Mouse (Mus musculus): ENCODE results near the gene Arfgap3. TPM values are rescaled to one million over a fixed set of nuclear protein-coding genes. Genes with fewer than 3 reads are reported as not detected.

Arfgap3 gene
- polyA plus RNA-seq, 1 experiment from 2014 or later, result 54.6 TPM

DNA sequence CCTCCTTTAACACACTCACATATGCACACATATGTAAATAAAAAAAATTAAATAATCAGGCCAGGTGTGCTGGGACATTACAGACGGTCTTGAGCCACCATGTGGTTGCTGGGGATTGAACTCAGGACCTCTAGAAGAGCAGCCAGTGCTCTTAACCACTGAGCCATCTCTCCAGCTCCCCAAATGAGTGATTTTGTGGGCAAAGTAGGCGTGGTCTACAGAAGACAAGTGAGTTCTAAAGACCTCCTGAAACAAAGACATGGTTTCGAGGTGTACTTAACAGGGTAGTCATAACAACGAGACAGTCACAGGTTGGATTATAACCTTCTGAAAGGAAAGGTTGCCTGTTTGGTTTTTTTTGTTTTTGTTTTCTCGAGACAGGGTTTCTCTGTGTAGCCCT lies 86.6 kb downstream of the Arfgap3 start:
- no peaks in the 10 kb centered on the region for H3K9me3 ChIP-seq (ENCODE audit: control insufficient read depth, low read length)
- no peaks in the 10 kb centered on the region for H3K4me1 ChIP-seq (replicated peaks; ENCODE audit: control insufficient read depth, insufficient read depth, low read length)
- 79% methylated on average over 5 of the region's 5 CpGs for WGBS
- no peak for DNase-seq (ENCODE audit: low spot score)
- H3K36me3 ChIP-seq (ENCODE audit: control insufficient read depth, insufficient read depth, low read length), result no peaks in the 10 kb centered on the region
- H3K4me3 ChIP-seq (ENCODE audit: low read depth, low read length), result no peak overlapping the region
- no peaks in the 10 kb centered on the region for H3K27me3 ChIP-seq (replicated peaks; ENCODE audit: control insufficient read depth, insufficient read depth, low read length)
- H3K9ac ChIP-seq (ENCODE audit: low read length), result no peak overlapping the region
- no peak overlapping the region for H3K27ac ChIP-seq (ENCODE audit: low read depth)
- no peak overlapping the region for H3K4me2 ChIP-seq (ENCODE audit: low read length)
- no peak for ATAC-seq (replicated peaks; ENCODE audit: low FRiP score, low TSS enrichment, low read depth)

GRCm38 (mm10) chr15:83257906-83258305 lies 92.1 kb downstream of the Arfgap3 start:
- no peaks in the 10 kb centered on the region for H3K36me3 ChIP-seq (ENCODE audit: control insufficient read depth, insufficient read depth, low read length)
- H3K27ac ChIP-seq (ENCODE audit: low read depth), result no peak overlapping the region
- H3K4me3 ChIP-seq (ENCODE audit: low read depth, low read length), result no peak overlapping the region
- H3K9me3 ChIP-seq (ENCODE audit: control insufficient read depth, low read length), result no peaks in the 10 kb centered on the region
- no peaks in the 10 kb centered on the region for H3K4me1 ChIP-seq (replicated peaks; ENCODE audit: control insufficient read depth, insufficient read depth, low read length)
- 66% methylated on average over 13 of the region's 13 CpGs for WGBS
- no peaks in the 10 kb centered on the region for H3K27me3 ChIP-seq (replicated peaks; ENCODE audit: control insufficient read depth, insufficient read depth, low read length)
- no peak overlapping the region for H3K9ac ChIP-seq (ENCODE audit: low read length)
- no peak for ATAC-seq (replicated peaks; ENCODE audit: low FRiP score, low TSS enrichment, low read depth)
- DNase-seq (ENCODE audit: low spot score), result peak; percentile 60
- no peak overlapping the region for H3K4me2 ChIP-seq (ENCODE audit: low read length)

GRCm38 (mm10) chr15:83256491-83256890 lies 93.6 kb downstream of the Arfgap3 start:
- no peak overlapping the region for H3K4me2 ChIP-seq (ENCODE audit: low read length)
- DNase-seq (ENCODE audit: low spot score), result no peak
- H3K9me3 ChIP-seq (ENCODE audit: control insufficient read depth, low read length), result no peaks in the 10 kb centered on the region
- no peak for ATAC-seq (replicated peaks; ENCODE audit: low FRiP score, low TSS enrichment, low read depth)
- no peak overlapping the region for H3K27ac ChIP-seq (ENCODE audit: low read depth)
- no peak overlapping the region for H3K4me3 ChIP-seq (ENCODE audit: low read depth, low read length)
- peaks cover 13% of the 10 kb centered on the region for H3K27me3 ChIP-seq (replicated peaks; ENCODE audit: control insufficient read depth, insufficient read depth, low read length)
- no peak overlapping the region for H3K9ac ChIP-seq (ENCODE audit: low read length)
- H3K4me1 ChIP-seq (replicated peaks; ENCODE audit: control insufficient read depth, insufficient read depth, low read length), result no peaks in the 10 kb centered on the region
- WGBS, result 83% methylated on average over 4 of the region's 4 CpGs
- no peaks in the 10 kb centered on the region for H3K36me3 ChIP-seq (ENCODE audit: control insufficient read depth, insufficient read depth, low read length)

DNA sequence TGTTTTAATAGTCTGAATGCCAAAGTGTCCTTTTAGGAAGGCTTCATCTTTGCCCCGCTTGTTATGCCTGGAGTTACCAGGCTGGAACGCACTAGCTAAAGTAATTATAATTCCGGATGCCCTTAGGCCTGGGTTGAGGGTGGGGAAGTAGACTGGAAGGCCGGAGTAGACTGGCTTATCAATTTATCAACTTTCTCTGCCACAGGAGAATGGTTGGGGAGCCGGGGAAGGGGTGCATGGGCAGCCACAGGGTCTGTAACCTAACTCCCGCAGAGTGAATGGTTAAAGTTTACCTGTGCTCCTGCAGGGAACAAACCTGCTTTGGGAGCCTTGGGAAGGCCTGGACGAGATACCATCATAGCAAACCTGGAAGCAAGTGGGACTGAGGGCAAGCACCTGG lies 94.1 kb downstream of the Arfgap3 start:
- WGBS, result 80% methylated on average over 7 of the region's 7 CpGs
- Histone ChIP-seq H3K9ac (ENCODE audit: low read length) (no peak overlapping the region), H3K36me3 (ENCODE audit: control insufficient read depth, insufficient read depth, low read length) (no peaks in the 10 kb centered on the region), H3K9me3 (ENCODE audit: control insufficient read depth, low read length) (no peaks in the 10 kb centered on the region), H3K27ac (ENCODE audit: low read depth) (no peak overlapping the region), H3K4me3 (ENCODE audit: low read depth, low read length) (no peak overlapping the region), H3K4me1 (replicated peaks; ENCODE audit: control insufficient read depth, insufficient read depth, low read length) (no peaks in the 10 kb centered on the region), H3K27me3 (replicated peaks; ENCODE audit: control insufficient read depth, insufficient read depth, low read length) (peaks cover 18% of the 10 kb centered on the region), H3K4me2 (ENCODE audit: low read length) (no peak overlapping the region)
- ATAC-seq (replicated peaks; ENCODE audit: low FRiP score, low TSS enrichment, low read depth) (no peak), DNase-seq (ENCODE audit: low spot score) (no peak)

- H3K27ac ChIP-seq (ENCODE audit: low read depth), result no peak overlapping the region
- no peaks in the 10 kb centered on the region for H3K9me3 ChIP-seq (ENCODE audit: control insufficient read depth, low read length)
- H3K36me3 ChIP-seq (ENCODE audit: control insufficient read depth, insufficient read depth, low read length), result no peaks in the 10 kb centered on the region
- peaks cover 25% of the 10 kb centered on the region for H3K27me3 ChIP-seq (replicated peaks; ENCODE audit: control insufficient read depth, insufficient read depth, low read length)
- WGBS, result 97% methylated on average over 4 of the region's 4 CpGs
- no peak for ATAC-seq (replicated peaks; ENCODE audit: low FRiP score, low TSS enrichment, low read depth)
- 0 out of 2 replicates have a peak, but pooled peaks cover 2% of the 10 kb centered on the region for H3K4me1 ChIP-seq (replicated peaks; ENCODE audit: control insufficient read depth, insufficient read depth, low read length)
- no peak overlapping the region for H3K4me2 ChIP-seq (ENCODE audit: low read length)
- no peak overlapping the region for H3K9ac ChIP-seq (ENCODE audit: low read length)
- no peak overlapping the region for H3K4me3 ChIP-seq (ENCODE audit: low read depth, low read length)
- no peak for DNase-seq (ENCODE audit: low spot score)
Measured at GRCm38 (mm10) chr15:83255191-83255782, 94.8 kb downstream of the Arfgap3 start.

- 0 out of 2 replicates have a peak, but pooled peaks cover 3% of the 10 kb centered on the region for H3K4me1 ChIP-seq (replicated peaks; ENCODE audit: control insufficient read depth, insufficient read depth, low read length)
- H3K4me3 ChIP-seq (ENCODE audit: low read depth, low read length), result no peak overlapping the region
- no peaks in the 10 kb centered on the region for H3K9me3 ChIP-seq (ENCODE audit: control insufficient read depth, low read length)
- H3K4me2 ChIP-seq (ENCODE audit: low read length), result no peak overlapping the region
- no peak overlapping the region for H3K27ac ChIP-seq (ENCODE audit: low read depth)
- peaks cover 30% of the 10 kb centered on the region for H3K27me3 ChIP-seq (replicated peaks; ENCODE audit: control insufficient read depth, insufficient read depth, low read length)
- no peak for DNase-seq (ENCODE audit: low spot score)
- ATAC-seq (replicated peaks; ENCODE audit: low FRiP score, low TSS enrichment, low read depth), result no peak
- 67% methylated on average over 10 of the region's 10 CpGs for WGBS
- H3K9ac ChIP-seq (ENCODE audit: low read length), result no peak overlapping the region
- no peaks in the 10 kb centered on the region for H3K36me3 ChIP-seq (ENCODE audit: control insufficient read depth, insufficient read depth, low read length)
Measured at GRCm38 (mm10) chr15:83254372-83255070, 95.5 kb downstream of the Arfgap3 start.

DNA sequence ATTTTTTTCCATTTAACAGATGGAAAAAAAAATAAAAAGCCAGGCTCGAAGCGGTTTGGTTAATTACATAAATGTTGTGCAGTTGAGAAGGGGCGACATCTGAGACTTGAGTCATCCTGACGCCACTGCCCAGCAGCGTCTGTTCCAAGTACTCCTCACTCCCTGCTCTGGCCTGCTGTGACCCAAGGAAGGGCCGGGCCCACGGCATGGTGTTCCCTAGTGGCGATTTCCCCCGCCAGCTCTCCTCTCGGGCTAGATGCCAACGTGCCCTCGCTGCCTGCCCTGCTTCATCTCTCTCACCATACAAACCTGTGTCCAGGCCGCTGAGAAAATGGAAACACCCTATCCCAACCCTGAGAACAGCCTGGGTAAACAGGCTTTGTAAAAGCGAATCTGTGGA lies 98.0 kb downstream of the Arfgap3 start:
- Histone ChIP-seq H3K36me3 (ENCODE audit: control insufficient read depth, insufficient read depth, low read length) (no peaks in the 10 kb centered on the region), H3K27ac (ENCODE audit: low read depth) (no peak overlapping the region), H3K4me2 (ENCODE audit: low read length) (no peak overlapping the region; the same call in 1 of the 2 replicates), H3K9ac (ENCODE audit: low read length) (no peak overlapping the region), H3K9me3 (ENCODE audit: control insufficient read depth, low read length) (no peaks in the 10 kb centered on the region), H3K27me3 (replicated peaks; ENCODE audit: control insufficient read depth, insufficient read depth, low read length) (peaks cover 31% of the 10 kb centered on the region), H3K4me1 (replicated peaks; ENCODE audit: control insufficient read depth, insufficient read depth, low read length) (0 out of 2 replicates have a peak, but pooled peaks cover 3% of the 10 kb centered on the region), H3K4me3 (ENCODE audit: low read depth, low read length) (no peak overlapping the region)
- no peak for ATAC-seq (replicated peaks; ENCODE audit: low FRiP score, low TSS enrichment, low read depth)
- 70% methylated on average over 14 of the region's 14 CpGs for WGBS
- no peak for DNase-seq (ENCODE audit: low spot score)

GRCm38 (mm10) chr15:83251176-83252004 lies 98.7 kb downstream of the Arfgap3 start, which contains the start of gene A4galt:
Gene A4galt, minus strand, starts transcription at chr15:83251774.
- Histone ChIP-seq H3K4me1 (replicated peaks; ENCODE audit: control insufficient read depth, insufficient read depth, low read length) (0 out of 2 replicates have a peak, but pooled peaks cover 3% of the 10 kb centered on the region), H3K27ac (ENCODE audit: low read depth) (no peak within 1 kb of the TSS), H3K36me3 (ENCODE audit: control insufficient read depth, insufficient read depth, low read length) (no peaks in the 10 kb centered on the region), H3K4me3 (ENCODE audit: low read depth, low read length) (peak within 1 kb of the TSS; percentile 57), H3K9me3 (ENCODE audit: control insufficient read depth, low read length) (no peaks in the 10 kb centered on the region), H3K9ac (ENCODE audit: low read length) (peak within 1 kb of the TSS; percentile 48), H3K4me2 (ENCODE audit: low read length) (peak within 1 kb of the TSS; percentile 97), H3K27me3 (replicated peaks; ENCODE audit: control insufficient read depth, insufficient read depth, low read length) (peaks cover 31% of the 10 kb centered on the region)
- peak; percentile 79 for DNase-seq (ENCODE audit: low spot score)
- ATAC-seq (replicated peaks; ENCODE audit: low FRiP score, low TSS enrichment, low read depth), result 0 out of 2 replicates have a peak, but pooled peaks have one; percentile 45
- 1% methylated on average over 63 of the region's 66 CpGs for WGBS

Measured in intestine, embryonic 14.5 days (tissue).